Mouse (Mus musculus) urinary bladder, adult 2 months (tissue): Measurements from ENCODE around the gene Grik4. TPM values are rescaled to one million over a fixed set of nuclear protein-coding genes. Genes with fewer than 3 reads are reported as not detected.
"Not testable (repeated sequence)": the region's sequence is repeated elsewhere in the genome, so short reads cannot be mapped to it uniquely, and the experiment has no call there.

Experiments used
- DNase-seq: peaks from one replicate; pipeline ENCODE4 v3.0.0; 2022; ENCODE audit warnings: low spot score
- polyA plus RNA-seq: library from polyadenylated mRNA; depleted of rRNA; stranded (reverse); fragments of >200 nt; gene quantifications from 2 replicates; pipeline ENCODE4 v1.2.3, GENCODE M21; 2012

Grik4 gene
- polyA plus RNA-seq, 1 experiment: 0.25 TPM

DNA sequence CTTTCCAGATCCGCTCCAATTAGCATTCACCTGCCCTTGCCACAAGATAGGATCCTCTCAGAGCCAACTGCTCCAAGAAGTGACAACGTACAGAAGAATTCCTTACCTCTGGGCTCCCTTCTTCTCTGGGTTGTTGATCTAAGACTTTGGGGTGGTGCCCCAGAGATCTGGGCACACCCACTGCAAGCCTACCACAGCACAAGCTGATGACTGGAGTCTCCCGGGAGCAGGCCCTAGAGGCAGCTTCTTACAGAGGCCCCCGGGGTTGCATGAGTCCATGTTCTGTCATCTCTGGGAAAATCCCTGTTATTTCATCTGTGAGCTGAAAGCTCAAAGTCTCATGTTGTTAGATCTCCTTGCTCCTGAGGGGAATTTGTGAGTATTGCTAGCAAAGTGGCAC, 146.0 kb downstream of the Grik4 start:
- no peak for DNase-seq

DNA sequence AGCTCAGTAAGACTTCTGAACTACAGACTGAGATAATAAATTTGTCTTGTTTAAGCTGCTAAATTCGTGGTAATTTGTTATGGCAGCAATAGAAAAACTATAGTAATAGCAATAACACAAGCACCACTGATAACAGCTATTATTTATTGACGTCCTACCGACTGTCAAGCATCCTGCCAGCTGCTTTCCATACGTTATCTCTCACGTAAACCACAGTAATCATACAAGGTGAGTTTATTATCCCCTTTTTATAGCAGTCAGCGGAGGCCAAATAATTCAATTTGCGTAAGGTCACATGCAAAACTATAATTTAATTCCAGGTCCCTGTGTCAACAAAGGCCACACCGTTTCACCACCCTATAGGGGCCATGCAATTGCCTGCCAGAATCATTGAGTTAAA, 147.0 kb downstream of the Grik4 start:
- DNase-seq: no peak

- DNase-seq: no peak
Measured at GRCm38 (mm10) chr9:42795881-42796280, 148.4 kb downstream of the Grik4 start.

- DNase-seq: no peak
Measured at GRCm38 (mm10) chr9:42794006-42794405, 150.3 kb downstream of the Grik4 start.

DNA sequence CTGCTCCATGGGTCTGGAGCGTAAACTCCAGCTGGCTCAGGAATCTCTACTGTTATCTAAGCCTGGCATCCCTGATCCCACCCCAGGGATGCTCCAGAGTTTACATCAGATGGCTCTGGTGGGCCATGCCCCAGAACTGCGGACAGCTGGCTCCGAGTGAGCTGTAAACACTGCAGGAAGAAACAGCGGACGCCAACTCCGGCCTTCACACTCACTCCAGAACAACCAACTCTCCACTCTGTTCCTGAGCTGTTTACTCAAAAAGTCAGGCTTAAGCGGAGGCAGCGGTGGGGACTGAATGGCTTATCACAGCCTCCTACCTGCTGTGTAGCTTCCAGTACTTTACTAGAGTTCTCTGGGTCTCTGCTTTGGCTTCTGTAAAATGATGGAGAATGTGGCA, 150.7 kb downstream of the Grik4 start:
- no peak for DNase-seq

- DNase-seq: no peak
Measured at GRCm38 (mm10) chr9:42792381-42792780, 151.9 kb downstream of the Grik4 start.

DNA sequence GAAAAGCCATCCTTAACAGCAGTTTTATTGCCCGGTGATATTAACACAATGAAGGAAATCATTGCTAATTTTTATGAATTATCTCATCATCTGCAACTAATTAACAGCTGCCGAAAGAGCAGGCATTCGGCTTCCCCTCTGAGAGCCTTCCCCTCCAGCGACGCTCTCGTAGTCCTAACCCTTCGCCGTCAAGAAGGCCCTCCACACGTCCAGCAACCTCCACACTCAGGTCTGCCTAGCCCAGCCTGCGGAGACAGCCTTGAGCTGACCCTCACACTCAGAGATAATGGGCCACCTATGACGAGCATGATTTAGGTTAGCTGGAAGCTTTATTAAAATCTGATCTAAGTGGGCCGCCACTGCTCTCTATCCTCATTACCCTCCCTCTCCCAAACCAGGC, 152.5 kb downstream of the Grik4 start:
- no peak for DNase-seq

DNA sequence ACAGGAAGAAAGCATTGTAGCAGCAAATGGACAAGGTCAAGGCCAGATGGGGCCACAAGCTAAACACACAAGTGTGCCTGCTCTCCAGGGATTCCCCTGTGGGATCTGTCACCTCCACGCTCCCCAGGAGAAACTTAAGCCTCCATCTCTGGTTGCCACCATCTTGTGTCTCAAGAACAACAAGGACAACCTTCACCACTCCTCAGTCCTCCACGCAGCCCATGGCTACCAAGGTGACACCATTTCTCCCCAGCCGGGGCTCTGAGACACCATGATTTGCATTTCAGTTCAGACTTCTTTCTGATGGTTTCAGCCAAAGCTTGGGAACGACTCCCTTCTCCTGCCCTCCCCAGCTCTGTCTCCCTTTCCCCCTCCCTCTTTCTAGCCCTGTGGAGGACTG, 152.9 kb downstream of the Grik4 start:
- DNase-seq: no peak

GRCm38 (mm10) chr9:42788471-42788870, 155.8 kb downstream of the Grik4 start:
- DNase-seq: no peak

- no peak for DNase-seq
Measured at GRCm38 (mm10) chr9:42786882-42787281, 157.4 kb downstream of the Grik4 start.

GRCm38 (mm10) chr9:42786286-42786685, 158.0 kb downstream of the Grik4 start:
- no peak for DNase-seq

DNA sequence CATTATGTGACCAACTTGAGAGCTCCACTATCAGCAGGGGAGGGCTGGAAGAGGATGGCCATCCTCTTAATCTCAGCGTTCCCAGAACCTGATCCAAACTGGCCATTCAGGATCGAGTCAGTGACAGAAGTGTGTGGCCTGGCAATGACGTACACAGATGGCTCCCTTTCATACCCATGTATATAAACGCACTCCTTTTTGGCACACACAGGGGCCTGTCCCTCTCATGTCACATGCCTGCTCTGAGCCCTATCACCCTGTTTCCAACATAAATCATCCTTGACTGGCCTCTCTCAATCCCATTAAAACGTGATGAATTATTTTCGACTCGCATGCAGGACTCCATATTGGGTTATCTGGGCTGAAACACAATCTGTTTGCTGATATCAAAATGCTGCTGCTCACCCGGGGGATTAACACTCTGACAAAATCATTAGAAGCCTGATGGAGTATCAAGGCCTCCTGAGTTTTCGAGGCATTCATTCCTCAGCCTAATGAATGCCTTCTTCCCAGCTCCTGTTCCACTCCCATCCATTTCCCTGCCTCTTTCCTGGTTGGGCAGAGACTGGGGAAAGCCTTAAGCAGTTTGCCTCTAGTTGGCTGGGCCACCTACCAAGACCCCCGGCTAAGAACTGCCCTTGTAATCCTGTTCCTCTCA, 159.0 kb downstream of the Grik4 start:
- DNase-seq: no peak

GRCm38 (mm10) chr9:42783248-42783903, 160.9 kb downstream of the Grik4 start:
- no peak for DNase-seq

DNA sequence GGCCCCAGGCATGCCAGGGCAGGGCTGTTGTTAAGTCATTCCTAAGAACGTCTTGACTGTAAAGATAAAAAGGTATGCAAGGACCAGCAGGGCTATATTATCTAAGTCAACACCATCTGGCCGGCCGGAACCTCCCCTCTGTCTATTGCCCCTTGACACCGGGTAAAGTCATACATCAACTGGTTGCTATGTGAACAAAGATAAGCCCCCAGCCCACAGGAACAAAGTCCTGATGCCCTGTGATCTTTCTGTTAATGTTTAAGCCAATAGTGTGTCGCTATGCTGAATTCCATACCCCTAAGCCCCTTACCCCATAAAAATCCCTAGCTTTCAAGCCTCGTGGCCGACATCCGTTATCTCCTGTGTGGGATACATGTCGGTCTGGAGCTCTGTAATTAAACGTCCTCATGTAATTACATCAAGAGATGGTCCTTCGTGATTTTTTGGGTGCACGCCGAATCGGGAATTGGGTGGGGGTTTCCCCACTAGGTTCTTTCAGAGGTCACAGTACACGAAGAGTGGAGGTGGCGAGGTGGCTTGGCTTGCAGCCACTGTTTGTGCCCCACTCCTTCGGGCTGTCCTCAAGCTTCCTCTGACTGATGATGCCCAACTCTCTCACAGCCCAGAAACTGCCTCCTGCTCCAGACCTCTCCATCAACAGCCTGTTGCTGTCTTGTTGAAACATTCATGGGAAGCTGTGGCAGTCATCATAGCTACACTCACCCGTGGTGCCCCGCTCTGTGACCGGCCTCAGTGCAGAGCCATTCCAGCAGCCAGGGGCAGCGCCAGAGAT, 165.6 kb downstream of the Grik4 start:
- DNase-seq: not testable (repeated sequence)

- DNase-seq: no peak
Measured at GRCm38 (mm10) chr9:42777913-42778312, 166.4 kb downstream of the Grik4 start.

DNA sequence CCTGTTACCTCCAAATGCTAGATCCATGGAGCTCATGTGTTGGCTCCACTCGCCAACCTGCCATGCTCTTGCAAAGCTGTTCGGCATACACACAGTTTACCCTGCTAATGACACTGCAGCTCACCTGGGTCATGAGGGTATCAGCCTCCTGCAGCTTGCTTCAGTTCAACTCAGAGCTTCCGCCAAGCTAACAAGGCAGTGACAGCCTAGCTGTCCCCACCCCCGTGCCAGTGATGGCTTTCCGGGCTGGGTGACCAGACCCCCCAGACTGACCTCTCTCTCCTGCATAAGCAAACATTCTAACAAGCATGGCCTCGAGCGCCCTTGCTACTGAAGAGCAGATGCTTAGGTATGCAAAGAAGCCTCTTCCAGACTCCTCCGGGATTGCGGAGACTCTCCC, 167.5 kb downstream of the Grik4 start:
- DNase-seq: no peak

DNA sequence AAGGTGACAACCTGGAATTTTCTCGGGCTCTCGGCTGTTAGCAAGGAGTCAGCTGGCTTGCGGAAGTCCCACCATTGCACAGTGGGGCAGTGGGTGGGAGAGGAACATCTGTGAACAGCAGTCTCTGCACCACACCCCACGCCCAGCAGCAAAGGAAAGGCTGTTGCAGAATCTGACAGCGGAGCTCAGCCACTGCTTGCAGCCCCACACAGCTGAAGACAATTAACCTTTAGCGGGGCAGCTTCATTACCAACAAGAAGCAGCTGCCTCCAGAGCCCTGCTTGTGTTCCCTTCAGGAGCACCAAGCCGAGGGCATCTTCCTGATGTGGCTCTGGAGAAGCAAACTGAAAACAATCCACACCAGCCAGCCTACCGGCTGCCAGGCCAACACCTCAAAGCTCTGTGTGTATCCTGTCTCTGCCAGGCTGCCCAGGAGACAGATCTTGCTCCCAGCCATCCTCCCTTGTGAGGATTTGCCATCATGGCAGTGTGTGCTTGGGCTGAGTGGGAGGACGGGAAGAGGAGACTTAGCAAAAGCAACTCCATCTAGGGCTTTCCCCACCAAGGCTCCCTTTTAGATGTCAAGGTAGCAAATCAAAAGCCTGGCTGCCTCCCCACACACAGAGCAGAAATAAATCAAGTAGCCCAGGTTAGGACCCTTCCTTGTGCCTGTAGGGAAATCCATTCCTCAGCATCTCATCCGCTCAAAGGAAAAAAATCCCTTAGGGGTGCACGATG, 179.3 kb downstream of the Grik4 start:
- no peak for DNase-seq

- no peak for DNase-seq
Measured at GRCm38 (mm10) chr9:42758682-42759205, 185.5 kb downstream of the Grik4 start.

DNA sequence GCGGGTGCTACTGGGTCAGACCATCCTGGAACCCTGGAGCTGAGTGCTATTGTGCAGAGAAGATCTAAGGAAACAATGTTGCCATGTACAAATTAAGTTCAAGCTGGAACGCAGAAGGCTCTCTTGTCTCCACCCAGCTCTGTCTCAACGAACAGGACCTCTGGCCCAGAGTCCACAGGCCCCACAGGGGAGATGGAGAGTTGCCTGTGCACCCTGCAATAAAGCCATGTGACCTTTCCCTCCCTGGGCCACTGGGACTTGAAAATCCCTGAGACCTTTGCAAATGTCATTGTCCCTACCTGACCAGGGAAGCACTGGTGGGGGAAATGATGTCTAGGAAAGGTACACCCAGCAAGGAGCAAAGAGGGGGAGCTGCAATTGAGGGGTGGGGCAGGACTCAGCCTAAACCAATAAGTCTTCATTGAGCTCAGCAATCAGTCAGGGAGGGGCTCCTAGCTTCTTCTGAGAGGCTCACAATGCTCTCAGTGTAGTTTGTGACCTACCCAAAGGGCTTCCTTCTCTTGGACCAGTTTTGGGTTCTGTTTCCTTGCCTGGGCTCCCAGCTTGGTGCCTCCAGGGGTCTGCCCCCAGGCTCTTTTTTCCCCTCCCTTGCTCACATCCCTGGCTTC, 187.2 kb downstream of the Grik4 start:
- no peak for DNase-seq

GRCm38 (mm10) chr9:42754699-42755098, 189.6 kb downstream of the Grik4 start:
- no peak for DNase-seq

DNA sequence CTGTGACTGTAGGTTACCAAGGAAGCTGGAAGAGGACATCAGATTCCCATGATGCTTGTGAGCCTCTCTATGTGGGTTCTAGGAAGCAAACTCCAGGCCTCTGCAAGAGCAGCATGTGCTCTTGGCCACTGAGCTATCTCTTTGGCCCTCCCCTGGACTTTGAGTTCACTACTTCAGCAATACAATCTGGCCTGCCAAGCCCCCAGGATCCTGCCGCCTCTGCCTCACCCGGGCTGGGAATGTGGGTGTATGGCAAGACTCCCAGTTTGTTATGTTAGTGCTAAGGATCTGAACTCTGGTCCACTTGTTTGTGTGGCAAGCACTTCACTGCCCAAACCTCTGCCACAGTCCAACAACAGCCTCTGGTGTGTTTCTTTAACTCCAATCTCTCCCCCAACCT, 193.1 kb downstream of the Grik4 start:
- no peak for DNase-seq

- no peak for DNase-seq
Measured at GRCm38 (mm10) chr9:42750176-42750575, 194.1 kb downstream of the Grik4 start.
